Mouse (Mus musculus) naive thymus-derived CD4-positive, alpha-beta T cell, adult 5 months (primary cell): Measurements from ENCODE around the gene Vmn1r139. TPM values are rescaled to one million over a fixed set of nuclear protein-coding genes. Genes with fewer than 3 reads are reported as not detected.

Experiments used
- polyA plus RNA-seq: library from polyadenylated mRNA; unstranded; fragments of 100-300 nt; shearing (Covaris generic); gene quantifications from one replicate; pipeline ENCODE4 v1.2.1, GENCODE M21; 2017

Gene Vmn1r139
- not detected for polyA plus RNA-seq

GRCm38 (mm10) chr7:22068757-22069156, at the start of gene Vmn1r139:
Vmn1r139 (plus strand) TSS chr7:22069057.

GRCm38 (mm10) chr7:22028797-22029196, 40.1 kb upstream of the Vmn1r139 start, which contains the start of gene Vmn1r138:
Vmn1r138 (minus strand) TSS chr7:22028897.

GRCm38 (mm10) chr7:22056205-22056604, 12.7 kb upstream of the Vmn1r139 start, which contains the start of gene Gm6176:
Gm6176 (minus strand) TSS chr7:22056305.

GRCm38 (mm10) chr7:22118145-22118544, 49.3 kb downstream of the Vmn1r139 start, which contains the start of gene Gm16451:
Gm16451 (minus strand) TSS chr7:22118245.

GRCm38 (mm10) chr7:22134641-22135040, 65.8 kb downstream of the Vmn1r139 start, which contains the start of gene Gm10666:
Gm10666 (minus strand) TSS chr7:22134741.

Other genes with a start within 250 kb of the Vmn1r139 start
- gene Vmn1r135, start 236.7 kb upstream of the Vmn1r139 start, polyA plus RNA-seq: not detected
- gene Gm5725, start 224.8 kb upstream of the Vmn1r139 start, polyA plus RNA-seq: not detected
- gene Gm5891, start 147.8 kb upstream of the Vmn1r139 start, polyA plus RNA-seq: not detected
- not detected for gene Vmn1r137, start 74.5 kb upstream of the Vmn1r139 start, polyA plus RNA-seq
- not detected for gene Vmn1r138, start 40.2 kb upstream of the Vmn1r139 start, polyA plus RNA-seq
- gene Gm6176, start 12.8 kb upstream of the Vmn1r139 start, polyA plus RNA-seq: not detected
- not detected for gene Gm16451, start 49.2 kb downstream of the Vmn1r139 start, polyA plus RNA-seq
- gene Gm10666, start 65.7 kb downstream of the Vmn1r139 start, polyA plus RNA-seq: not detected
- not detected for gene Vmn1r142, start 95.0 kb downstream of the Vmn1r139 start, polyA plus RNA-seq
- gene Vmn1r143, start 120.3 kb downstream of the Vmn1r139 start, polyA plus RNA-seq: not detected
- not detected for gene Gm8653, start 132.2 kb downstream of the Vmn1r139 start, polyA plus RNA-seq
- not detected for gene Gm8453, start 160.4 kb downstream of the Vmn1r139 start, polyA plus RNA-seq